Mouse (Mus musculus): Measurements from ENCODE around the gene Gpr153. TPM values are rescaled to one million over a fixed set of nuclear protein-coding genes. Genes with fewer than 3 reads are reported as not detected.
A peak's percentile ranks its signal among the peaks of the same experiment; 100 is the strongest.

Gpr153 gene
- polyA plus RNA-seq, 1 experiment from 2014 or later, result 2.9 TPM

DNA sequence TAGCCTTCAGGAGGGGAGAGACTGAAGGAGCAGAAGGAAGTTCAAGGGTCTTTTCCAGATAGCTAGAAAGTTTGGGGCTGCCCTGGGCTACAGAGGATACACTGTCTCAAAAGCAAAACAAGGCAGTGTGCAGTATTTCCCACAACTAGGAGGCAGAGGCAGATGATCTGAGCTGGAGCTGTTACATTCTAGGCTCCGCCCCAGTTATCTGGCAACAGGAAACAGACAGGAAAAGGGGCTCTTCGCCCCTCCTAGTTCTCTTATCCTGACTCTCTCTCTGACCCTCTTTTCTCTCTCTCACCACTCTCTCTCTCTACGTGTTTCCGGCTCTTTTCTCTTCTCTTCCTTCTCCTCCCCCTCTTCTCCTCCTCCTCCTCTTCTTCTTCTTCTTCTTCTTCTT is 21.9 kb downstream of the Gpr153 start:
- H3K9me3 ChIP-seq (ENCODE audit: control insufficient read depth), result no peaks in the 10 kb centered on the region
- ATAC-seq, result no peak
- no peak overlapping the region for H3K27ac ChIP-seq (ENCODE audit: low read depth, low read length)
- TF ChIP-seq CTCF (IDR thresholded peaks at IDR 0.05; ENCODE audit: low read depth), result no peak
- no peak overlapping the region for H3K4me3 ChIP-seq (ENCODE audit: low read depth, low read length)
- peaks cover 22% of the 10 kb centered on the region for H3K27me3 ChIP-seq (replicated peaks; ENCODE audit: control insufficient read depth, insufficient read depth, low read length)
- peaks cover 5% of the 10 kb centered on the region for H3K4me1 ChIP-seq (replicated peaks; ENCODE audit: control insufficient read depth, insufficient read depth, low read length)
- no peak overlapping the region; the same call in 1 of the 2 replicates for H3K4me2 ChIP-seq (replicated peaks; ENCODE audit: low read depth)
- H3K9ac ChIP-seq (ENCODE audit: low read depth, low read length), result no peak overlapping the region
- 0 out of 2 replicates have a peak, but pooled peaks cover 9% of the 10 kb centered on the region for H3K36me3 ChIP-seq (ENCODE audit: control insufficient read depth, insufficient read depth)
- 18% methylated on average over 4 of the region's 4 CpGs for WGBS

DNA sequence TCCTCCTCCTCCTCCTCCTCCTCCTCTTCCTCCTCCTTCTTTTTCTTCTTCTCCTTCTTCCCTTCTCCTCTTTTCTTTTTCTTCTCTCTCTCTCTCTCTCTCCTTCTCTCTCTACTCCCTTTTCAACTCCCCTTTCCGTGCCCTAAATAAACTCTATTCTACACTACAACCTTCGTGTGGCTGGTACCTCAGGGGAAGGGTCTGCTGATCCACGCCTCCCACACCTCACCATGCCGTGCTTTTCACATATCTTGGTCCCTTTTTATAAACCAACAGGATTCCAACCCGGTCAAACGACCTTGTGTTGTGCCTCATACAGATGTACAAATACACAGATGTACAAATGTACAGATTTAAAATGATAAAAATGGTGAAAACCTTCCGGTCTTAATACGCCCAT is 22.3 kb downstream of the Gpr153 start:
- peak overlapping the region; percentile 64; the same call in 1 of the 2 replicates for H3K27ac ChIP-seq (ENCODE audit: low read depth, low read length)
- WGBS, result 8% methylated on average over 8 of the region's 8 CpGs

DNA sequence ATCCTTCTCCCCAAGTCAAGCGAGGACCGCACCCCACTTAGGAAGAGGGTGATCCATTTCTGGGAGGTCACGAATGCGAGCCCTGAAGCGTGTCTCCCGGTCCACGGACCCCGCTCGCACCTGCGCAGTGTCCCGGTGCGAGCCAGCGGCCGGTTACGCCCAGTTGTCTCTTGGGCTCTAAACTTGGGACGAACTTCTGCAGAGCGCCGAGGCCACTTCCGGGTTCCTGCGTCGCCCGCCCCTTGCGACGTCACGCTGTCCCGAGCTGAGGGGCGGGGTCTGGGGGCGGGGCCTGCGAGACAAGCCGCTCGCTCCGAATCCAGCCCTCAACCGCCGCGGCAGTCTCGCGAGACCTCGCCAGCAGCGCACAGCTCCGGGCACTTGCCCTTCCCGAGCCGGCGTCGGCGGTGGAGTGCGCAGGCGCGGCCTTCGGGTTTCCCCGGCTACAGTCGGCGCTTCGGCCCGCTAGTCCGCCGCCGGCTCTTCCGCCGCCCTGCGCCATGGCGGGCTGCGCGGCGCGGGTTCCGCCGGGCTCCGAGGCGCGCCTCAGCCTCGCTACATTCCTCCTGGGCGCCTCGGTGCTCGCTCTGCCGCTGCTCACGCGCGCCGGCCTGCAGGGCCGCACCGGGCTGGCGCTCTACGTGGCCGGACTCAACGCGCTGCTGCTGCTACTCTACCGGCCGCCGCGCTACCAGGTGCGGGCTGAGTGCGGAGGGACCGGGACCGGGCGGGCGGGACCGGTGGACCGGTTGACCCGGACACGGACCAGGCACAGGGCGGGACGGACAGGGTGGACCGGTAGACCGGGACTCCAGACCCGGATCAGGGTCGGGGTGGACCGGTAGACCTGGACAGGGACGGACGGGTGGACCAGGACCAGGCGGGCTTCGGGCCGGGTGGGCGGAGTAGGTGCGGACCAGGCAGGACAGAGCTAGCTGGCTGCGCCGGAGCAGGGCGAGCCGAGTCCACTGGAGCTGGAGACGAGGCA is 23.1 kb downstream of the Gpr153 start, which contains the start of gene Icmt:
Icmt (plus strand) TSS at position 354 of the 988 bp plus-strand sequence.
- peak within 1 kb of the TSS; percentile 98 for H3K4me2 ChIP-seq (replicated peaks; ENCODE audit: low read depth)
- WGBS, result under 1% methylated on average over 119 of the region's 119 CpGs
- H3K9me3 ChIP-seq (ENCODE audit: control insufficient read depth), result no peaks in the 10 kb centered on the region
- 0 out of 2 replicates have a peak, but pooled peaks have one; percentile 5 for TF ChIP-seq CTCF (IDR thresholded peaks at IDR 0.05; ENCODE audit: low read depth)
- H3K36me3 ChIP-seq (ENCODE audit: control insufficient read depth, insufficient read depth), result peaks cover 16% of the 10 kb centered on the region; the same call in 1 of the 2 replicates
- H3K9ac ChIP-seq (ENCODE audit: low read depth, low read length), result peak within 1 kb of the TSS; percentile 86
- H3K27me3 ChIP-seq (replicated peaks; ENCODE audit: control insufficient read depth, insufficient read depth, low read length), result peaks cover 9% of the 10 kb centered on the region; the same call in 1 of the 2 replicates
- peak within 1 kb of the TSS; percentile 87 for H3K4me3 ChIP-seq (ENCODE audit: low read depth, low read length)
- ATAC-seq, result peak; percentile 97
- peak within 1 kb of the TSS; percentile 88 for H3K27ac ChIP-seq (ENCODE audit: low read depth, low read length)
- H3K4me1 ChIP-seq (replicated peaks; ENCODE audit: control insufficient read depth, insufficient read depth, low read length), result peaks cover 5% of the 10 kb centered on the region

More for the DNA sequence above, 22.3 kb downstream of the Gpr153 start:
- H3K9me3 ChIP-seq (ENCODE audit: control insufficient read depth), result no peaks in the 10 kb centered on the region
- peak overlapping the region; percentile 87 for H3K4me3 ChIP-seq (ENCODE audit: low read depth, low read length)
- peaks cover 17% of the 10 kb centered on the region for H3K27me3 ChIP-seq (replicated peaks; ENCODE audit: control insufficient read depth, insufficient read depth, low read length)
- H3K4me2 ChIP-seq (replicated peaks; ENCODE audit: low read depth), result peak overlapping the region; percentile 73
- peaks cover 5% of the 10 kb centered on the region for H3K4me1 ChIP-seq (replicated peaks; ENCODE audit: control insufficient read depth, insufficient read depth, low read length)
- no peak for TF ChIP-seq CTCF (IDR thresholded peaks at IDR 0.05; ENCODE audit: low read depth)
- H3K36me3 ChIP-seq (ENCODE audit: control insufficient read depth, insufficient read depth), result peaks cover 13% of the 10 kb centered on the region; the same call in 1 of the 2 replicates
- H3K9ac ChIP-seq (ENCODE audit: low read depth, low read length), result peak overlapping the region; percentile 40; the same call in 1 of the 2 replicates
- ATAC-seq, result no peak

DNA sequence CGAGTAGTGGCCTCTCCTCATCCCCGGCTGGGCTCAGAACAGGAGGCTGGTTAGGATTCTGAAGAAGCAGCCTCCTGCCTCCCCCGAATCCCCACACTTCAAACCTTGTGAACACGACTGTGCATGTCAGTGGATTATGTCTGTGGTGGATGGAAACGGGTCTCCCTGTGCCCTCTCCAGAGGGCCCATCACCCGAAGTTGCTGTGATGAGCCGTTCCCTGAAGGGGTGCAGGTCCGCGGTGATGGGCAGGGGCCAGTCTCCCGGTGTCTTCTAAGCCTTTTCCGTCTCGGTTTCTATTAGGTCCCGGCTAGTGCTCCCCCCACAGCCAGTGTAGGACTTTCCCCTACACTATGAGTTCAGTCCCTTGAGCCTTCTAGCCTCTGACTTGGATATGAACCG is 24.8 kb downstream of the Gpr153 start:
- Histone ChIP-seq H3K36me3 (ENCODE audit: control insufficient read depth, insufficient read depth) (peaks cover 30% of the 10 kb centered on the region), H3K4me3 (ENCODE audit: low read depth, low read length) (no peak overlapping the region), H3K4me1 (replicated peaks; ENCODE audit: control insufficient read depth, insufficient read depth, low read length) (peaks cover 5% of the 10 kb centered on the region), H3K9me3 (ENCODE audit: control insufficient read depth) (no peaks in the 10 kb centered on the region), H3K27ac (ENCODE audit: low read depth, low read length) (no peak overlapping the region), H3K9ac (ENCODE audit: low read depth, low read length) (no peak overlapping the region), H3K27me3 (replicated peaks; ENCODE audit: control insufficient read depth, insufficient read depth, low read length) (no peaks in the 10 kb centered on the region), H3K4me2 (replicated peaks; ENCODE audit: low read depth) (no peak overlapping the region)
- no peak for ATAC-seq
- WGBS, result 86% methylated on average over 14 of the region's 14 CpGs
- no peak for TF ChIP-seq CTCF (IDR thresholded peaks at IDR 0.05; ENCODE audit: low read depth)

DNA sequence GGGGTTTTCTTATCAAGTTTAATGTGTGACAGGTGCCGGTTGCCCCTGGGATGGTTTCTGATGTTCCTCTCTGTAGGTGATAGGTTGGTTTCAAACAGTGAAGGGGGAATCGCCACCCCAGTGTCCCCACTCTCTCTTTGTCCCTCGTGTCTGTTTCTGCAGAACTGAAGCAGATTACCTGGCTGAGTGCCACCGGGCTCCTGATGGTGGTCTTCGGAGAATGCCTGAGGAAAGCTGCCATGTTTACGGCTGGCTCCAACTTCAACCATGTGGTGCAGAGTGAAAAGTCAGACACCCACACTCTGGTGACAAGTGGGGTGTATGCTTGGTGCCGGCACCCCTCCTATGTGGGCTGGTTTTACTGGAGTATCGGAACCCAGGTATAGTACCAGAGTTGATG is 26.3 kb downstream of the Gpr153 start:
- TF ChIP-seq CTCF (IDR thresholded peaks at IDR 0.05; ENCODE audit: low read depth), result no peak
- peaks cover 39% of the 10 kb centered on the region for H3K36me3 ChIP-seq (ENCODE audit: control insufficient read depth, insufficient read depth)
- H3K4me3 ChIP-seq (ENCODE audit: low read depth, low read length), result no peak overlapping the region
- no peak overlapping the region for H3K4me2 ChIP-seq (replicated peaks; ENCODE audit: low read depth)
- H3K27ac ChIP-seq (ENCODE audit: low read depth, low read length), result no peak overlapping the region
- H3K4me1 ChIP-seq (replicated peaks; ENCODE audit: control insufficient read depth, insufficient read depth, low read length), result peaks cover 5% of the 10 kb centered on the region
- H3K27me3 ChIP-seq (replicated peaks; ENCODE audit: control insufficient read depth, insufficient read depth, low read length), result no peaks in the 10 kb centered on the region
- WGBS, result 95% methylated on average over 8 of the region's 8 CpGs
- no peak overlapping the region for H3K9ac ChIP-seq (ENCODE audit: low read depth, low read length)
- no peaks in the 10 kb centered on the region for H3K9me3 ChIP-seq (ENCODE audit: control insufficient read depth)
- ATAC-seq, result no peak

DNA sequence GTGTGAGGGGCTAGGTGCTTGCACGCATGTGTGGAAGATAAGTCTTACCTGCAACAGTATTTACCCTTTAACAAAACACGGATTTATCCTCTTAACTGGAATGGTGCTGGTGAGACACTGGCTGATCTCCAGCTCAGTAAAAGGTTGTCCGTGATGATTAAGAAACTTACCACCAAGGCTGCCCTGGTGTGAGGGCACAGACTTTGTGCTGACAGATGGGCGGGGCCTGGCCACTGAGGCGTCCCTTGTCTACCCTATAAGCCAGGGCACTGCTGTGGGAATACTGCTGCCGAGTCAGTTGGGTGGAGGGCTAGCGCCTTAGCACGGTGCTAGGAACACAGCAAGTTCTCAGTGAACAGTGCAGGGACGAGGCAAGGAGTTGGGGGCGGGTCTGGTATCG is 28.0 kb downstream of the Gpr153 start:
- Histone ChIP-seq H3K4me2 (replicated peaks; ENCODE audit: low read depth) (no peak overlapping the region), H3K36me3 (ENCODE audit: control insufficient read depth, insufficient read depth) (peaks cover 39% of the 10 kb centered on the region), H3K9me3 (ENCODE audit: control insufficient read depth) (no peaks in the 10 kb centered on the region), H3K9ac (ENCODE audit: low read depth, low read length) (no peak overlapping the region), H3K27ac (ENCODE audit: low read depth, low read length) (no peak overlapping the region), H3K27me3 (replicated peaks; ENCODE audit: control insufficient read depth, insufficient read depth, low read length) (no peaks in the 10 kb centered on the region), H3K4me3 (ENCODE audit: low read depth, low read length) (no peak overlapping the region), H3K4me1 (replicated peaks; ENCODE audit: control insufficient read depth, insufficient read depth, low read length) (peaks cover 5% of the 10 kb centered on the region)
- 76% methylated on average over 11 of the region's 11 CpGs for WGBS
- TF ChIP-seq CTCF (IDR thresholded peaks at IDR 0.05; ENCODE audit: low read depth), result no peak
- no peak for ATAC-seq
